Mouse (Mus musculus) ES-Bruce4 (cell line): ENCODE results near the gene Tbc1d22a.

Experiments
- CTCF ChIP-seq: IDR thresholded peaks from one replicate; pipeline ENCODE4 v1.8.1; 2011; ENCODE audit warnings: low read depth, low read length
- EP300 ChIP-seq: IDR thresholded peaks from 2 replicates; pipeline ENCODE4 v1.6.1; 2011; ENCODE audit warnings: low read depth, low read length; ENCODE audit not compliant: insufficient read depth
- POLR2A ChIP-seq: IDR thresholded peaks from one replicate; pipeline ENCODE4 v1.8.1; 2011; ENCODE audit warnings: low read length; ENCODE audit not compliant: insufficient read depth

DNA sequence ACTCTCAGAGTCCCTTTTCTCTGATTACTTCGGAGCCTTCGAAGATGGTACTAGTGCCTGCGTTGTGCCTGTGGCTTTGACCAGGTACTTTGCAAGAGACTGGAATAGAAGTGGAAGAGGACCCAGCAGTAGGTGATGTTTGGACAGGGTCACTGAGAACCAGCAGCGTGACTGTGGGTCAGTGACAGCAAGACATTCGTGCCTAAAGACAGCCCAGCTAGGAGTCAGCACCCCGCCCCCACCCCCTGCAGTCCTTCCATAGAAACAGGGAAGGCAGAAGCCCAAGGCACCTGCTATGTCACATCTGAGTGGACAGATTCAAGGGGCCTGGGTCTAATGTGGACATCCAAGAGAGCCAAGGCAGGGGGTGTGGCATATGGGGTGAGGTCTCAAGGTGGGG is 295.3 kb downstream of the Tbc1d22a start:
- TF ChIP-seq CTCF (no peak), EP300 (no peak), POLR2A (no peak)
